In genomic region chr9:35282006-35282850, GRCm38 (mm10) we compare ENCODE assay signal across 8 mouse cellular contexts. TPM values are rescaled to one million over a fixed set of nuclear protein-coding genes. Genes with fewer than 3 reads are reported as not detected.
DNase-seq lines count a peak whose midpoint lies in the region; ATAC-seq and TF ChIP-seq lines count a peak whose summit lies in the region.

No protein-coding gene starts in this region.

- TF ChIP-seq CTCF in lung, postnatal 0 days (IDR thresholded peaks at IDR 0.05) = peak; percentile 85

- peaks cover 5% of the 10 kb centered on the region; the same call in 1 of the 2 replicates for H3K4me1 ChIP-seq in intestine, embryonic 14.5 days (replicated peaks; ENCODE audit: control insufficient read depth, insufficient read depth, low read length)
- no peaks in the 10 kb centered on the region for H3K4me1 ChIP-seq in intestine, embryonic 16.5 days (ENCODE audit: control insufficient read depth, insufficient read depth, low read length)
- H3K4me1 ChIP-seq in kidney, embryonic 15.5 days = peaks cover 13% of the 10 kb centered on the region
- no peaks in the 10 kb centered on the region for H3K4me1 ChIP-seq in lung, postnatal 0 days (ENCODE audit: insufficient read depth, low read depth, low read length)

- no peak overlapping the region for H3K27ac ChIP-seq in intestine, embryonic 14.5 days (ENCODE audit: low read depth)
- H3K27ac ChIP-seq in intestine, embryonic 16.5 days (ENCODE audit: low read length) = no peak overlapping the region
- H3K27ac ChIP-seq in kidney, embryonic 15.5 days = no peak overlapping the region
- no peak overlapping the region for H3K27ac ChIP-seq in lung, postnatal 0 days (ENCODE audit: low read length)

- no peaks in the 10 kb centered on the region for H3K27me3 ChIP-seq in intestine, embryonic 14.5 days (replicated peaks; ENCODE audit: control insufficient read depth, insufficient read depth, low read length)
- H3K27me3 ChIP-seq in intestine, embryonic 16.5 days (replicated peaks; ENCODE audit: control insufficient read depth, insufficient read depth, low read length) = no peaks in the 10 kb centered on the region
- H3K27me3 ChIP-seq in kidney, embryonic 15.5 days = no peaks in the 10 kb centered on the region; the same call in 1 of the 2 replicates
- no peaks in the 10 kb centered on the region for H3K27me3 ChIP-seq in lung, postnatal 0 days (replicated peaks; ENCODE audit: insufficient read depth, low read length)

- no peak for TF ChIP-seq EP300 in lung, postnatal 0 days (IDR thresholded peaks at IDR 0.05)

- no peak overlapping the region for H3K4me2 ChIP-seq in intestine, embryonic 14.5 days (ENCODE audit: low read length)
- H3K4me2 ChIP-seq in intestine, embryonic 16.5 days (ENCODE audit: low read depth, low read length) = no peak overlapping the region
- H3K4me2 ChIP-seq in kidney, embryonic 15.5 days = no peak overlapping the region
- H3K4me2 ChIP-seq in lung, postnatal 0 days (replicated peaks; ENCODE audit: low read depth, low read length) = no peak overlapping the region

- no peak overlapping the region for H3K4me3 ChIP-seq in intestine, embryonic 14.5 days (ENCODE audit: low read depth, low read length)
- H3K4me3 ChIP-seq in intestine, embryonic 16.5 days (ENCODE audit: low read length) = no peak overlapping the region
- H3K4me3 ChIP-seq in kidney, embryonic 15.5 days (replicated peaks) = no peak overlapping the region
- H3K4me3 ChIP-seq in lung, postnatal 0 days (ENCODE audit: low read depth, low read length) = no peak overlapping the region

- 11% methylated on average over 5 of the region's 5 CpGs for WGBS in intestine, embryonic 14.5 days
- 13% methylated on average over 5 of the region's 5 CpGs for WGBS in intestine, embryonic 16.5 days
- 12% methylated on average over 5 of the region's 5 CpGs for WGBS in kidney, embryonic 15.5 days
- WGBS in lung, postnatal 0 days = 13% methylated on average over 5 of the region's 5 CpGs

- intact Hi-C loops in gastrocnemius, postnatal 14 days (cut with DNase I; ENCODE audit: low total_unique reads) = loop anchor here (5.0 to 10.0 kb wide), 2 partner anchors 143 to 255 kb away; partner anchors contain the start of gene Cdon

- peak; percentile 81 for DNase-seq in intestine, embryonic 14.5 days (ENCODE audit: low spot score)
- DNase-seq in R1 (ENCODE audit: low read depth, low spot score) = peak; percentile 60
- peak; percentile 33 for DNase-seq in gastrocnemius, postnatal 14 days
- peak; percentile 78 for DNase-seq in lung, postnatal 0 days (ENCODE audit: low spot score)
- peak; percentile 40 for DNase-seq in right cerebral cortex, postnatal 14 days

- peaks cover 12% of the 10 kb centered on the region for H3K36me3 ChIP-seq in intestine, embryonic 14.5 days (ENCODE audit: control insufficient read depth, insufficient read depth, low read length)
- no peaks in the 10 kb centered on the region for H3K36me3 ChIP-seq in intestine, embryonic 16.5 days (ENCODE audit: control insufficient read depth, insufficient read depth, low read length)
- H3K36me3 ChIP-seq in kidney, embryonic 15.5 days = peaks cover 17% of the 10 kb centered on the region
- no peaks in the 10 kb centered on the region for H3K36me3 ChIP-seq in lung, postnatal 0 days (ENCODE audit: insufficient read depth, low read length)

- ATAC-seq in intestine, embryonic 14.5 days (replicated peaks; ENCODE audit: low FRiP score, low TSS enrichment, low read depth) = peak; percentile 34; the same call in 1 of the 2 replicates
- no peak for ATAC-seq in intestine, embryonic 16.5 days
- ATAC-seq in common myeloid progenitor, adult 5-6 weeks (replicated peaks; ENCODE audit: low read depth, poor library complexity, severe bottlenecking) = peak; percentile 84
- peak; percentile 73 for ATAC-seq in kidney, embryonic 15.5 days (replicated peaks; ENCODE audit: low FRiP score)
- ATAC-seq in lung, postnatal 0 days = peak; percentile 35; the same call in 1 of the 2 replicates

- H3K9ac ChIP-seq in intestine, embryonic 14.5 days (ENCODE audit: low read length) = no peak overlapping the region
- no peak overlapping the region for H3K9ac ChIP-seq in intestine, embryonic 16.5 days (ENCODE audit: low read depth, low read length)
- H3K9ac ChIP-seq in kidney, embryonic 15.5 days = no peak overlapping the region
- H3K9ac ChIP-seq in lung, postnatal 0 days (replicated peaks; ENCODE audit: low read depth) = no peak overlapping the region; the same call in 1 of the 2 replicates

- H3K9me3 ChIP-seq in intestine, embryonic 14.5 days (ENCODE audit: control insufficient read depth, low read length) = no peaks in the 10 kb centered on the region
- H3K9me3 ChIP-seq in intestine, embryonic 16.5 days (ENCODE audit: control insufficient read depth, low read length) = no peaks in the 10 kb centered on the region
- no peaks in the 10 kb centered on the region for H3K9me3 ChIP-seq in kidney, embryonic 15.5 days (replicated peaks)
- no peaks in the 10 kb centered on the region for H3K9me3 ChIP-seq in lung, postnatal 0 days (ENCODE audit: low read length)

RNA-seq across cellular contexts. Expression of gene Rpusd4, which starts 14.6 kb away (rescaled TPM):
- polyA plus RNA-seq in intestine, embryonic 14.5 days (2014; fragmentation: Nextera tagmentation; extraction: Ambion mirVana) = 29.1 and 37.1 TPM in 2 replicates
- 30.8 and 36.2 TPM in 2 replicates for polyA plus RNA-seq in intestine, embryonic 16.5 days (2015; fragmentation: Nextera tagmentation; extraction: Ambion mirVana)
- 19.1 and 24.0 TPM in 2 replicates for total RNA-seq in common myeloid progenitor, adult 5-6 weeks (2017)
- 1 to 10 TPM; 6.7 to 6.8 TPM for total RNA-seq in gastrocnemius, postnatal 14 days (2021)
- polyA plus RNA-seq in kidney, embryonic 15.5 days (2015; fragmentation: Nextera tagmentation; extraction: Ambion mirVana) = 28.9 and 31.5 TPM in 2 replicates
- polyA plus RNA-seq in lung, postnatal 0 days (2015; fragmentation: Nextera tagmentation; extraction: Ambion mirVana) = 14.6 and 16.1 TPM in 2 replicates

RNA-seq across cellular contexts. Expression of gene Fam118b, which starts 14.6 kb away (rescaled TPM):
- polyA plus RNA-seq in intestine, embryonic 14.5 days (2014; fragmentation: Nextera tagmentation; extraction: Ambion mirVana) = 43.1 and 43.2 TPM in 2 replicates
- 58.2 and 58.9 TPM in 2 replicates for polyA plus RNA-seq in intestine, embryonic 16.5 days (2015; fragmentation: Nextera tagmentation; extraction: Ambion mirVana)
- 14.6 and 15.7 TPM in 2 replicates for total RNA-seq in common myeloid progenitor, adult 5-6 weeks (2017)
- total RNA-seq in gastrocnemius, postnatal 14 days (2021) = 10 to 100 TPM; 18.1 to 19.8 TPM
- 37.6 and 41.2 TPM in 2 replicates for polyA plus RNA-seq in kidney, embryonic 15.5 days (2015; fragmentation: Nextera tagmentation; extraction: Ambion mirVana)
- polyA plus RNA-seq in lung, postnatal 0 days (2015; fragmentation: Nextera tagmentation; extraction: Ambion mirVana) = 25.8 and 27.5 TPM in 2 replicates
